Mouse (Mus musculus) bone marrow macrophage, adult 2 months (primary cell): Measurements from ENCODE around the gene Lmbrd1.

Source experiments
- CTCF ChIP-seq: IDR thresholded peaks from 2 replicates; pipeline ENCODE4 v1.5.1; 2012; ENCODE audit warnings: low read depth, mild to moderate bottlenecking, low read length, moderate library complexity
- POLR2A ChIP-seq: IDR thresholded peaks from 2 replicates; pipeline ENCODE4 v1.6.1; 2012; ENCODE audit warnings: mild to moderate bottlenecking, low read depth, low read length, borderline replicate concordance

GRCm38 (mm10) chr1:24734866-24735265, 56.4 kb downstream of the Lmbrd1 start:
- no peak for TF ChIP-seq CTCF
- TF ChIP-seq POLR2A, result no peak
